Comparison of ENCODE assay signal across 19 mouse cellular contexts in genomic region chr2:93927701-93928437, GRCm38 (mm10).
DNase-seq lines count a peak whose midpoint lies in the region; ATAC-seq lines count a peak whose summit lies in the region.
"Had no signal": no experiment of that assay in that cellular context is flagged by ENCODE, and none has a peak within 500 bp of the region (broad histone marks: within the 10 kb centered on the region; RNA-seq: fewer than 3 reads in every experiment).

No protein-coding gene starts in this region.

- no peak for DNase-seq in frontal cortex, postnatal 36 days (ENCODE audit: low spot score in 2 of 2)
- DNase-seq in right cerebral cortex, postnatal 25 days = peak; percentile 43
- no peak for DNase-seq in right cerebral cortex, postnatal 10 days (ENCODE audit: low spot score in 2 of 2)
- peak; percentile 97 for DNase-seq in ZHBTc4 (ENCODE audit: low read depth, low spot score)
- DNase-seq in lung, postnatal 4 days = no peak
- DNase-seq in urinary bladder, postnatal 14 days (ENCODE audit: low spot score) = no peak
- DNase-seq: adrenal gland, postnatal 25 days; cerebellum, adult 9-10 months; forebrain, postnatal 0 days; heart, postnatal 4 days; kidney, adult 18-20 months; kidney, postnatal 4 days; lung, adult 18-20 months; lung, postnatal 10 days; retina, postnatal 1 day; spleen, adult 18-20 months had no signal

- ATAC-seq in frontal cortex, adult (ENCODE audit: low TSS enrichment) = peak; percentile 75
- ATAC-seq: forebrain, postnatal 0 days; inflammation-experienced regulatory T-cells, adult 6 months; midbrain, embryonic 13.5 days had no signal

Comparison
In these comparisons a context has a peak if more than half of its experiments do, and no peak if none do; other contexts are left out.
1. DNase-seq: peak in right cerebral cortex, postnatal 25 days (single experiment) and ZHBTc4 (single experiment); none in frontal cortex, postnatal 36 days (0 of 2), right cerebral cortex, postnatal 10 days (0 of 2), lung, postnatal 4 days (0 of 2) and urinary bladder, postnatal 14 days (single experiment).